Mouse (Mus musculus) adipocyte (in vitro differentiated cells): Measurements from ENCODE around the gene Rasal2.

Source experiments
- DNase-seq: peaks from one replicate; pipeline ENCODE4 v3.0.0-alpha.2; 2016; ENCODE audit warnings: low spot score

The Rasal2 gene

DNA sequence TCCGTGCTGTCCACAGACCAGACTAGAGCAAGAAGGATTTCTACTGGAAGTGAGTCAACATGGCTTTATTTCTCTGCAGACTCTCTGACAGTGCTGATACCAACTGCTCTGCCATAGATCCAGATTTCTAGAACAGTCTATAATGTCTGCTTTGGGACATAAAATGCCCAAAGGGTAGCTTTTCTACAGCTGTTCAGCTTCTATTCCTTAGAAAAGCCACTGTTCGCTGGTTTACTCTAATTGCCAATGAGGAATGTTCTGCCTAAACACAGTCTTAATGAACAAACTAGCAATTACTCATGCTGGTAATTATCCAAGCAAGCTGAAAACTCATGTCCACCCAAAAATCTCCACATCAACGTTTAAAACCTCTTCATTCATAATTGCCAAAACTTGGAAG is 77.6 kb downstream of the Rasal2 start:
- DNase-seq: no peak

DNA sequence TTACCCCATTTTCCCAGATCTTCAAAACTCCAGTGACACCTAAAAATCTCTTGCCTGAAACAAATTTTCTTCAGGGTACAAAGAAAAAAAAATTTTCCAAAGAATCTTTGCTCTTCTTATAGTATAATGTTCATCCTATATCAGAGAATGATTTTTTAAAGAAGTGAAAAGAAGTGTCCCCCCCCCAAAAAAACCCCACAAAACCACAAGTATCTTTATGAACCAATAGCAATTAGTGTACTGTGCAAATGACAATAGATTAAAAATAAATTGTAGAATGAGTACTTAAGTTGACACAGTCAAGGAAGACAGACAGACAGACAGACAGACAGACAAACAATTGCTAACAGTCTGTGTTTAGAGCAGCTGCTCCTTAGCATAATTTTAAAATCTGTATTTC is 84.3 kb downstream of the Rasal2 start:
- DNase-seq: no peak

DNA sequence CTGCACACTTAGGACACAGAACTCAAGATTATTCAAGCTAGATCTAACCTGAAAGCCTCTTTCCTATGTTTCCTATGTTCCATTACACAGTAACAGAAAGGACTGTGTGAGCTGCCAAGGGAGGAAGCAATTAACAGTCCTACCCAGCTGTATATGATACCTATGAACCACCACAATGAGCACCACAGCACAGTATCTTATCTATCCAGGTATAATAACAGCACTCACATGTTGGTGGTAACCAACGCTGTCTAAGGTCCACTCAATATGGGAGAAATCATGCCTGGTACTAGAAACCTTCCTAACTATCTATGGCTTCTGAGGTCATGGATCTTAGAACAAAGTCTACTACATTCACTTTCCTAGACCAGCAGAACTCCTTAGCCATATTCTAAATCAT is 89.3 kb downstream of the Rasal2 start:
- no peak for DNase-seq

DNA sequence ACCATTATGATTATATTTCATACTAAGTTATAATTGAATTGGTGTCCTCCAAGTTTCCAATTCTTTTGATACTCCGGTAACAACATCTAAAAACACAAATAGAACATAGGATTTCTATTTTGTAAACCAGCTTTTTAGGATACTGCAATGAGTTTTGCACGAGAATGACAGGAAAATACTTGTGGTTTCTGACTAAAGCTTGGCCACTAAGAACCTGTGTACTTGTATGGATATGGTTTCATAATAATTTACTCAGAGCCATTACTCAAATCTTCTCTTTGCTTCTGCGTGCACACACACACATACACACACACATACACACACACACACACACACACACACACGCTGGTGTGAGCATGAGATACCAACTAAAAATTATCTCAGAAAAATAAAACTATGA is 93.5 kb downstream of the Rasal2 start:
- DNase-seq: no peak

DNA sequence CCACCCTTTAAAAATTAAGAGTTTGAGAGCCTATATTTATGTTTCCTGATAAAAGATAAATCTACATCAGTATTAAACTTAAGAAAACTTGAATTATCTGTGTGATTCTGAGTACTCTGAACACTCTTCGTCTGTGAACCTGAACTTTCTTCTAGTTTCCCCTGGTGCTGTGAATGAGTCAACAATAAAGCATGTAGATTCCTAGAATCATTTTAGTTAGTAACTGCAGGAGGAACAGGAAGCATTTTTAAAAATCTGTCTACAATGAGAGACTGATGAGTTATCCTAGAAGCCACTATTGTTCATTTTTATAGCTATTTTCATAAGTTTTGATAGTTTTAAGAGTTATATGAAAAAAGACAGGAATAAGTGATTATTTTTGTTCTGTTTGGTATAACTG is 111.1 kb downstream of the Rasal2 start:
- DNase-seq: peak; percentile 27

DNA sequence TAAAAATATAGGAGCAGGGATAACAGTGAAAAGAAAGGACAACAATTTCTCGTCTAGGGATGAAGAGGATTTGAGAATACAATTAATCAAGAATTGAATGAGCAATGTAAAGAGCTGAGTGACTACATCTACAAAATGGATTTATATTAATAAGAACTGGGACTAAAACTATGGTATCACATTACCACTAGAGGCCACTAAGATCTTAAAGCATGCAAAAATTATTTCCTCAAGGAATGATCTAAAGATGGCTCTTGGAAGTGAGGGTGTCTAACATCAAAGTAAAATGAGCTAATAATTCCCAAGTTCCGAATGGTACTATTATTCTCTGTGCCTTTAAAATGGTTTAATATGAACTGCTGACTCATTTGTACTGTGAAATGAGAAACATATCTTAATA is 112.8 kb downstream of the Rasal2 start:
- DNase-seq: peak; percentile 25

- no peak for DNase-seq
These were observed 113.4 kb downstream of the Rasal2 start for GRCm38 (mm10) chr1:157298990-157299389.

DNA sequence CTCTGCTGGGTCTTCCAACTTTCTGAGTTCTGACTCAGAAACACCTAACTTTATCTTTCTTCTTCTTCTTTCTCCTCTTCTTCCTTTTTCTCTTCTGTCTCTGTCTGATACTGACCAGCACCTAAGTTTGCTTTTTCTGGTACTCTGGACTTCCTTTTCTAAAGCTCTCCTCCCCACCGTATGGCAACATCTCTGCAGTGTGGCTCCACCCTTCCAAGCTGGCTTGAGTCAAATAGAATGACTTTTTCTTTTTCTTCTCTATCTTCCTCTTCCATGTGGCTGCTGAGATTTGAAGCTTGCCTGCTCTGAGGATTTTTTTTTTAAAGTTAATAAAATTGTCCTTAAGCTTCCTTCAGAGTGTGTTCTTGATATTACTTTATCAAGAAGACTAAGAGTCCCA is 115.3 kb downstream of the Rasal2 start:
- DNase-seq: no peak

- DNase-seq: no peak
These were observed 116.5 kb downstream of the Rasal2 start for GRCm38 (mm10) chr1:157295868-157296267.

DNA sequence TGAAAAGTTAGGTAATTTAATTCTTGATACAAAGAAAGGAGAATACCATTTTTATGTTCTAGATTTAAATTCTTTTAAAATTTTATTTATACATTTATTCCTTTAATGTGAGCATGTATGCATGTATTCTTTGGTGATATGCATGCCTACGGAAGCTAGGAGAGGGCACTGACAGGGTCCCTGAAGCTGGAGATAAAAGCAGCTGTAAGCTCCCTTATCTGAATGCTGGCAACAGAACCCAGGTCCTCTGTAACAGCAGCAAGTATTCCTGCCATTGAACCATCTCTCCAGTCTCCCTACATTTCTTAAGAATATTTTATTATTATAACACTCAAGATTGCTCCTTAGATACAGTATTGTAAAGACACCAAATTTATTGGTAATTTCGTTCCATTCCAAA is 122.2 kb downstream of the Rasal2 start:
- no peak for DNase-seq

GRCm38 (mm10) chr1:157289251-157289650 is 123.1 kb downstream of the Rasal2 start:
- DNase-seq: no peak

DNA sequence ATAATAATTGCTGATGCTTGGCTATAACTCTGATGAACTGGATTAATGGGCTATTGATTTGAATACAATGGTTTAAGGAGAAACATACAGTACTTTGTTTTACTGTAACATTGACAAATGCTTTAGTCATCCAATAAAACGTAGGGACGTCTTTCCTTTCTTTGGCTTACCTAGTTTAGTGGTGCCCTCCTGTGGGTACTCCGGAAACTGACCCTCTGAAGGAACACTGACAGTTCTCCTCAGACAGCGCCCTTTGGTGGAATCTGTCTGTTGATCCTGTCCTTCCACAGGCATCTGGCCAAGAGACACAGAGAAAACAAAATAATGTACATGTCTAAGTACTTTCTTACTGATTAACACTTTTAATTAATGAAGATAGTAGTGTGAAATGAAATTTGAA is 125.8 kb downstream of the Rasal2 start:
- peak; percentile 47 for DNase-seq

- DNase-seq: no peak
These were observed 127.0 kb downstream of the Rasal2 start for GRCm38 (mm10) chr1:157285366-157285765.

DNA sequence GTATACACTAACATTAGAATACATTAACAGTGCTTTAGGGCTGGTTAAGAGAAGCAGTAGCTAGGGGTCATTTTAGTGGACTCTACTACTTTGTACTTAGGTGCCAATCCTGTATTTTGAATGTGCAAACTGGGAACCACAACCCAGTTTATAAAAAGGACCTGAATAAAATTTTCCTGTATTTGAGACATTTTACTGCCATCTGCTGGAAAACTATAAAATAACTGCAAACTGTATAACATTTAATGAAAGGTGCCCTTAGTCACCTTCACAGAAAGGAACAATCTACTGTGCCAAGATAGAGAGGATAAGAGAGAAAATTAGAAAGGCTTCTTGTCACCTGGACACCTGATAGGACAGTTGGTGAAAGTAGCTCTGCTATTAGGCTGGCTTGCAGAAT is 131.6 kb downstream of the Rasal2 start:
- peak; percentile 43 for DNase-seq

DNA sequence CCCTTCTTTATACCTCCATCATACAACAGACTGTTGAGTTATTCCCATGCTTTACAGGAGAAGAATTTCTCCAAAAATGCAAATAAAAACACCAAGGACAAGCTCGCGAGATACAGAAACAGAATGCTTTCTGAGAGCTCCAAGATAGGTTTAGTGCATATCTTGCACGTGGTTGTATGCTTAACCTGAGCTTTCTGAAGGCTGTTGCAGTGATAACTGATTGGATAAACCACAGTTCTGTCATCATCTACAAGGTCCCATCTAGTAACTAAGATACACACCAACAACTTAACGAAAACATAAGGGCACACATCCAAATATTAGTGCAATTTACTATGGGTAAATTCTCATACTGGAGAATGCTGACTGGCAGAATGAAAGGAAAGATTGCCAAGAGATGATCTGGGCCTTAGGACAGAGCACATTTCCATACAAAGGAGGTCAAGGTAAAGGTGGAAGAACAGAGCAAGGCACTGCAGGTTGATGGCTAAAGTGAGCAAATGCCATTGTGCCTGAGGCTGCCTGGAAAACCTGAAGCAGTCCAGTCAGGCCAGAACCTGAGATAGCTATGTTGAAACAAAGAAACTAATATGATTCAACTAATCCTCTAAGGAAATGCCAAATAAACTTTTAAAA is 136.6 kb downstream of the Rasal2 start:
- no peak for DNase-seq

GRCm38 (mm10) chr1:157267894-157268293 is 144.5 kb downstream of the Rasal2 start:
- DNase-seq: no peak

GRCm38 (mm10) chr1:157256562-157256961 is 155.8 kb downstream of the Rasal2 start:
- DNase-seq: peak; percentile 63

- no peak for DNase-seq
These were observed 156.6 kb downstream of the Rasal2 start for GRCm38 (mm10) chr1:157255776-157256175.

DNA sequence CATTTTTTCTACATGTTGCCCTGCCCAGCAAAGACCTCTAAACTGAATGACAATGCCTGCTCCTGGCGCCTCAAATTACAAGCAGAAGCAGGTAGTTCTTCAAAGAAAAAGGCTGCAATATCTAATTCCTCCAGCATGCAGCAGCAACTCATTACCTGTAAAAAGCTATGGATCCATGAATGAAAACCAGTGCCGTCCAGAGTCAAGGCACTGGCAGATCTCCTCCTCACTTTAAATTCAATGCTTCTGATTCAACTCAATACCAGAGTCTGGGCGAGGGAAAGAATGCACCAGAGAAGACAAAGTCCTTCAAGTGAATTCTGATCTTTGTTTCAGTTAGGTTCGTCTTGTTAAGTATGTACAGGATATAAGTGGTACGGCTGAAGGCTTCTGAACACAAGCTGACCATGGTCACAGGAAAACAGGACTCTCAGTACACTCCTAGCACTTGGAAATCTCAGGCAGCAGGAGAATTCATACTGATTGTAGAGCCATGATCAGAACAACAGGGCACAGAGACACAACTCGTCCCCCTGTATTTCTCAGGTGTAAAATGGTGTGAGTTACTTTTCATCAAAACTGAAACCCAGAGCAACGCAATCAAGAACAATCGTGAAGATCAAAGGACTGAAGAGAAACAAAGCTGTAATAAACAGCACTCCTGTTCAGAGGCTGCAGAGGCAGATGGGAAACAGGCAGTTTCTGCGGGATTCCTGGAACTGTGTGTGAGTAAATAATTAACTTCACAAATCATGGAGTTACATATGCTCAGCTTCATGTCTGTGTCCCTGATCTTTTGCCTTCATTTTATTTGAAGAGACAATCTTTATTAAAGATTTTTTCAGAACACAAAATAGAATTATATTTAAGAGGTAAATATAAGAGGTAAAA is 158.6 kb downstream of the Rasal2 start:
- DNase-seq: no peak

- DNase-seq: no peak
These were observed 164.3 kb downstream of the Rasal2 start for GRCm38 (mm10) chr1:157248112-157248511.

- no peak for DNase-seq
These were observed 165.1 kb downstream of the Rasal2 start for GRCm38 (mm10) chr1:157247341-157247740.

GRCm38 (mm10) chr1:157246779-157247178 is 165.6 kb downstream of the Rasal2 start:
- DNase-seq: no peak

DNA sequence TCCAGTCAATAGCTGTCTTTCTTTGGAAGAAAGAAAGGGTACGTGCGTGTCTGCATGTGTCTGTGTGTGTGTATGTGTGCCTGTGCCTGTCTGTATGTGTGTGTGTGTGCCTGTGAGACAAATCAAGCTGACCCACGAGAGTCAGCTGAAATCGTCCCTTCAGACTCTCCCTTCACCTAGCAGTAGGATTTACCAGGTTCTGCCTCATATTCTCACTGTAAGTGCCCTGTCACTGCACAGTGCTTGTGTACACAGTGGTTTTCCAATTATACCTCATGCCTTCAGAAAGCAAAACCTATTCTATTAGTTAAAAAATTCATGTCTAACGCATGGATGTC is 168.0 kb downstream of the Rasal2 start:
- DNase-seq: no peak
